Comparison of ENCODE assay signal across 28 mouse cellular contexts in the genomic region with DNA sequence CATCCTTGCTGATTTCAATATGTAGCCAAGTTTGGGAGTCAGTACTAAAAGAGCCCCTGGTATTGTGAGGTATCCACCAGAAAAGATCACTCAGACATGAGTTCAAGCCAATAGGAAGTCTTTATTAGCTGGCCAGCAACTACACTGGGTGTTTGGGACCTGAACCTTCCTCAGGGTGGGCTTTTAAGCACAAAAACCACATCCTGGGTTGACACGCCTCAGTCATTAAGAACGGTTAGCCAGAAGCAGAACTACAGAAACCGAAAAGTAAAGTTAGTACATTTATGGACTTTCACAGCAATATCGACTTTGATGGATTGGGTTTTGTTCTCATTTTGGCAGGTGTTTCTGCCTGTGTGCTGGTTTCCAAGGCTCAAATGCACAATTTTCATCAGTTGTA.
DNase-seq lines count a peak whose midpoint lies in the region; ATAC-seq and TF ChIP-seq lines count a peak whose summit lies in the region.
"Had no signal": no experiment of that assay in that cellular context is flagged by ENCODE, and none has a peak within 500 bp of the region (broad histone marks: within the 10 kb centered on the region; RNA-seq: fewer than 3 reads in every experiment).

No protein-coding gene starts in this region.

- no peak overlapping the region for H3K9ac ChIP-seq in CH12.LX (ENCODE audit: insufficient read depth, low read depth)
- H3K9ac ChIP-seq: embryonic facial prominence, embryonic 13.5 days; forebrain, embryonic 12.5 days; forebrain, embryonic 15.5 days; heart, embryonic 13.5 days; hindbrain, embryonic 12.5 days; hindbrain, embryonic 15.5 days had no signal

- DNase-seq in lung, postnatal 36 days, result peak; percentile 7
- DNase-seq in lung, postnatal 10 days, result no peak
- DNase-seq in A20 (ENCODE audit: low read depth, low spot score) (peak; percentile 4), CH12.LX (ENCODE audit: extremely low read depth) (no peak)
- DNase-seq in neural tube, embryonic 10.5 days (ENCODE audit: extremely low spot score, low spot score), result no peak
- no peak for DNase-seq in kidney, adult 8-10 months
- DNase-seq: adrenal gland, adult 8-10 months; adrenal gland, postnatal 25 days; cerebellum, adult 11-12 months; cerebellum, adult 8-10 months; cerebellum, postnatal 10 days; cerebellum, postnatal 36 days; embryo, embryonic 11 days; gastrocnemius, postnatal 10 days; gastrocnemius, postnatal 36 days; heart, adult 2 months; heart, postnatal 14 days had no signal

- in situ Hi-C loops in CH12.LX (cut with MboI; ENCODE audit: low pct_ligation_motif_present, low pct_unique_long_range_greater_than_20kb, low sequenced_read_pairs), result no loop called here

- no peaks in the 10 kb centered on the region for H3K36me3 ChIP-seq in CH12.LX (replicated peaks in 1 of 2; ENCODE audit: control insufficient read depth in 1 of 2, insufficient read depth in 1 of 2, low read length in 1 of 2)
- H3K36me3 ChIP-seq: embryonic facial prominence, embryonic 10.5 days; embryonic facial prominence, embryonic 13.5 days; forebrain, embryonic 12.5 days; forebrain, embryonic 15.5 days; heart, embryonic 10.5 days; heart, embryonic 13.5 days; hindbrain, embryonic 12.5 days; hindbrain, embryonic 15.5 days had no signal

- no peak overlapping the region for H3K4me3 ChIP-seq in CH12.LX (replicated peaks in 1 of 3; ENCODE audit: low read depth in 2 of 3, low read length in 2 of 3, poor library complexity in 1 of 3)
- H3K4me3 ChIP-seq: embryonic facial prominence, embryonic 10.5 days; embryonic facial prominence, embryonic 13.5 days; erythroblast, embryonic 14.5 days; forebrain, embryonic 12.5 days; forebrain, embryonic 15.5 days; heart, adult 2 months; heart, embryonic 10.5 days; heart, embryonic 13.5 days; hindbrain, embryonic 12.5 days; hindbrain, embryonic 15.5 days had no signal

- dilution Hi-C loops in CH12.LX (cut with MboI; ENCODE audit: extremely low pct_ligation_motif_present, extremely low pct_unique_long_range_greater_than_20kb, low sequenced_read_pairs), result no loop called here

- TF ChIP-seq CTCF in CH12.LX (conservative IDR thresholded peaks at IDR 0.05 in 1 of 2, IDR thresholded peaks at IDR 0.05 in 1 of 2; ENCODE audit: low read depth in 2 of 2, low read length in 2 of 2), result no peak

- peak; percentile 23; the same call in 1 of the 2 replicates for ATAC-seq in megakaryocyte progenitor cell, adult 5-6 weeks (replicated peaks; ENCODE audit: poor library complexity)
- no peak for ATAC-seq in CD4-positive, CD25-positive, alpha-beta regulatory T cell, adult 4 months
- ATAC-seq: forebrain, embryonic 15.5 days had no signal

- no peak for TF ChIP-seq POLR2A in CH12.LX (IDR thresholded peaks at IDR 0.05; ENCODE audit: low read depth, low read length)

- no peak for TF ChIP-seq EP300 in CH12.LX (IDR thresholded peaks at IDR 0.05; ENCODE audit: low read length)

- H3K27ac ChIP-seq in CH12.LX (ENCODE audit: insufficient read depth, low read depth), result no peak overlapping the region
- H3K27ac ChIP-seq: embryonic facial prominence, embryonic 10.5 days; embryonic facial prominence, embryonic 13.5 days; forebrain, embryonic 12.5 days; forebrain, embryonic 15.5 days; heart, adult 2 months; heart, embryonic 10.5 days; heart, embryonic 13.5 days; hindbrain, embryonic 12.5 days; hindbrain, embryonic 15.5 days had no signal

- H3K79me2 ChIP-seq in CH12.LX (replicated peaks; ENCODE audit: control insufficient read depth, extremely low read depth, insufficient read depth, poor library complexity, severe bottlenecking), result no peaks in the 10 kb centered on the region

- peaks cover 0 to 13% of the 10 kb centered on the region in 2 experiments; a peak in 2 of 4 replicates for H3K4me1 ChIP-seq in CH12.LX (ENCODE audit: control insufficient read depth in 1 of 2, insufficient read depth in 2 of 2)
- H3K4me1 ChIP-seq: embryonic facial prominence, embryonic 10.5 days; embryonic facial prominence, embryonic 13.5 days; forebrain, embryonic 12.5 days; forebrain, embryonic 15.5 days; heart, embryonic 10.5 days; heart, embryonic 13.5 days; hindbrain, embryonic 12.5 days; hindbrain, embryonic 15.5 days had no signal

- H3K27me3 ChIP-seq in CH12.LX (replicated peaks), result no peaks in the 10 kb centered on the region
- H3K27me3 ChIP-seq: embryonic facial prominence, embryonic 13.5 days; forebrain, embryonic 12.5 days; forebrain, embryonic 15.5 days; heart, embryonic 13.5 days; hindbrain, embryonic 12.5 days; hindbrain, embryonic 15.5 days had no signal

- no peaks in the 10 kb centered on the region for H3K9me3 ChIP-seq in CH12.LX (replicated peaks; ENCODE audit: low read length)
- H3K9me3 ChIP-seq: embryonic facial prominence, embryonic 10.5 days; embryonic facial prominence, embryonic 13.5 days; forebrain, embryonic 12.5 days; forebrain, embryonic 15.5 days; heart, embryonic 10.5 days; heart, embryonic 13.5 days; hindbrain, embryonic 12.5 days; hindbrain, embryonic 15.5 days had no signal

- H3K4me2 ChIP-seq in CH12.LX (ENCODE audit: insufficient read depth, low read depth, poor library complexity, severe bottlenecking), result peak overlapping the region; percentile 38; the same call in 1 of the 2 replicates
- H3K4me2 ChIP-seq: embryonic facial prominence, embryonic 13.5 days; forebrain, embryonic 12.5 days; forebrain, embryonic 15.5 days; heart, embryonic 13.5 days; hindbrain, embryonic 12.5 days; hindbrain, embryonic 15.5 days had no signal

- TF ChIP-seq RAD21 in CH12.LX (IDR thresholded peaks at IDR 0.05; ENCODE audit: low read depth, low read length), result no peak

TF ChIP-seq in CH12.LX, 34 proteins besides CTCF, POLR2A, EP300 and RAD21:
- no peak for TF ChIP-seq GABPA (IDR thresholded peaks at IDR 0.05; ENCODE audit: insufficient replicate concordance, low read depth, low read length)
- no peak for TF ChIP-seq CHD2 (IDR thresholded peaks at IDR 0.05; ENCODE audit: low read length)
- TF ChIP-seq MEF2A (IDR thresholded peaks at IDR 0.05; ENCODE audit: borderline replicate concordance, low read depth, low read length), result no peak
- TF ChIP-seq BHLHE40 (IDR thresholded peaks at IDR 0.05; ENCODE audit: low read depth, low read length), result no peak
- TF ChIP-seq IRF4 (IDR thresholded peaks at IDR 0.05; ENCODE audit: low read depth, low read length), result no peak
- TF ChIP-seq SIN3A (IDR thresholded peaks at IDR 0.05; ENCODE audit: low read length), result no peak
- TF ChIP-seq USF1 (IDR thresholded peaks at IDR 0.05; ENCODE audit: low read depth, low read length), result no peak
- no peak for TF ChIP-seq MXI1 (IDR thresholded peaks at IDR 0.05; ENCODE audit: low read depth, low read length)
- TF ChIP-seq ZKSCAN1 (IDR thresholded peaks at IDR 0.05; ENCODE audit: borderline replicate concordance, low read depth, low read length), result no peak
- no peak for TF ChIP-seq NRF1 (IDR thresholded peaks at IDR 0.05; ENCODE audit: low read depth, low read length)
- no peak for TF ChIP-seq KAT2A (IDR thresholded peaks at IDR 0.05; ENCODE audit: insufficient replicate concordance, low read length)
- TF ChIP-seq JUN (IDR thresholded peaks at IDR 0.05; ENCODE audit: insufficient read depth, low read depth, low read length), result no peak
- no peak for TF ChIP-seq E2F4 (IDR thresholded peaks at IDR 0.05; ENCODE audit: insufficient replicate concordance, low read depth, low read length)
- no peak for TF ChIP-seq ETS1 (conservative IDR thresholded peaks at IDR 0.05; ENCODE audit: low read depth, low read length)
- no peak for TF ChIP-seq ELF1 (IDR thresholded peaks at IDR 0.05; ENCODE audit: low read depth, low read length)
- no peak for TF ChIP-seq ZC3H11A (IDR thresholded peaks at IDR 0.05; ENCODE audit: low read depth, low read length)
- TF ChIP-seq CHD1 (IDR thresholded peaks at IDR 0.05; ENCODE audit: low read depth, low read length), result no peak
- TF ChIP-seq ZNF384 (IDR thresholded peaks at IDR 0.05; ENCODE audit: low read depth, low read length), result no peak
- TF ChIP-seq UBTF (IDR thresholded peaks at IDR 0.05; ENCODE audit: low read depth, low read length), result no peak

Comparison
In these comparisons a context has a peak if more than half of its experiments do, and no peak if none do; other contexts are left out.
1. DNase-seq: peak in lung, postnatal 36 days (single experiment) and A20 (single experiment); none in lung, postnatal 10 days (single experiment), CH12.LX (single experiment), neural tube, embryonic 10.5 days (single experiment) and kidney, adult 8-10 months (0 of 2).